ENCODE assay signal across 9 mouse cellular contexts in genomic region chr11:120822321-120822720, GRCm38 (mm10). TPM values are rescaled to one million over a fixed set of nuclear protein-coding genes. Genes with fewer than 3 reads are reported as not detected.
DNase-seq lines count a peak whose midpoint lies in the region; ATAC-seq lines count a peak whose summit lies in the region.
"Had no signal": no experiment of that assay in that cellular context is flagged by ENCODE, and none has a peak within 500 bp of the region (broad histone marks: within the 10 kb centered on the region; RNA-seq: fewer than 3 reads in every experiment).

No protein-coding gene starts in this region.

- 0 out of 2 replicates have a peak overlapping the region, but pooled peaks have one; percentile 95 for H3K27ac ChIP-seq in heart, embryonic 10.5 days
- no peak overlapping the region for H3K27ac ChIP-seq in liver, embryonic 11.5 days (ENCODE audit: low read depth, low read length)

- H3K9ac ChIP-seq in liver, embryonic 11.5 days (ENCODE audit: low read depth, low read length), result peak overlapping the region; percentile 89

- H3K9me3 ChIP-seq in heart, embryonic 10.5 days, result no peaks in the 10 kb centered on the region
- no peaks in the 10 kb centered on the region for H3K9me3 ChIP-seq in liver, embryonic 11.5 days (ENCODE audit: control insufficient read depth, low read length)

- peak overlapping the region; percentile 89 for H3K4me2 ChIP-seq in liver, embryonic 11.5 days

- ATAC-seq in liver, embryonic 11.5 days (replicated peaks; ENCODE audit: low FRiP score), result no peak
- ATAC-seq: Patski had no signal

- DNase-seq in heart, embryonic 10.5 days (ENCODE audit: low spot score), result no peak
- DNase-seq in heart, postnatal 25 days (ENCODE audit: low spot score), result no peak
- peak; percentile 4 for DNase-seq in urinary bladder, postnatal 14 days (ENCODE audit: low spot score)
- DNase-seq in urinary bladder, adult 18-20 months (ENCODE audit: low spot score in 2 of 2), result no peak
- DNase-seq in liver, embryonic 11.5 days (ENCODE audit: low spot score), result no peak
- no peak for DNase-seq in adrenal gland, postnatal 36 days
- no peak for DNase-seq in ovary, adult 18-20 months (ENCODE audit: low spot score)
- no peak for DNase-seq in left cerebral cortex, postnatal 4 days

- H3K4me1 ChIP-seq in heart, embryonic 10.5 days, result peaks cover 54% of the 10 kb centered on the region
- H3K4me1 ChIP-seq in liver, embryonic 11.5 days (replicated peaks; ENCODE audit: control insufficient read depth, insufficient read depth, low read length), result peaks cover 33% of the 10 kb centered on the region

- H3K36me3 ChIP-seq in heart, embryonic 10.5 days, result peaks cover 51% of the 10 kb centered on the region
- H3K36me3 ChIP-seq in liver, embryonic 11.5 days (ENCODE audit: control insufficient read depth, insufficient read depth, low read length), result peaks cover 49% of the 10 kb centered on the region

- H3K27me3 ChIP-seq in heart, embryonic 10.5 days (ENCODE audit: insufficient read depth, poor library complexity, severe bottlenecking), result no peaks in the 10 kb centered on the region
- H3K27me3 ChIP-seq in liver, embryonic 11.5 days (replicated peaks; ENCODE audit: control insufficient read depth, insufficient read depth, low read length), result no peaks in the 10 kb centered on the region
- H3K27me3 ChIP-seq: Patski had no signal

- H3K4me3 ChIP-seq in heart, embryonic 10.5 days, result peak overlapping the region; percentile 84
- H3K4me3 ChIP-seq in liver, embryonic 11.5 days (ENCODE audit: low read depth, low read length), result peak overlapping the region; percentile 81

- intact Hi-C loops in heart, postnatal 25 days (cut with DNase I), result no loop called here
- intact Hi-C loops in left cerebral cortex, postnatal 4 days (cut with DNase I), result no loop called here

- 71% methylated on average over 4 of the region's 4 CpGs for WGBS in heart, embryonic 10.5 days
- 70% methylated on average over 4 of the region's 4 CpGs for WGBS in liver, embryonic 11.5 days

RNA-seq across cellular contexts. Expression of gene Fasn, which starts 2.0 kb away (rescaled TPM):
- 55.2 and 74.9 TPM in 2 replicates for polyA plus RNA-seq in heart, embryonic 10.5 days (2016; fragmentation: Nextera tagmentation; extraction: Ambion mirVana)
- 10 to 100 TPM; 29.8 to 52.8 TPM for total RNA-seq in heart, postnatal 25 days (2021)
- polyA plus RNA-seq in liver, embryonic 11.5 days (2014; fragmentation: Nextera tagmentation; extraction: Ambion mirVana), result 71.3 and 80.0 TPM in 2 replicates
- total RNA-seq in adrenal gland, postnatal 36 days (2021), result 1,000 to 10,000 TPM; 1,954 to 2,603 TPM
- 100 to 1,000 TPM; 448 to 457 TPM for total RNA-seq in left cerebral cortex, postnatal 4 days (2021)

RNA-seq across cellular contexts. Expression of gene Dus1l, which starts 26.1 kb away (rescaled TPM):
- polyA plus RNA-seq in heart, embryonic 10.5 days (2016; fragmentation: Nextera tagmentation; extraction: Ambion mirVana), result 70.5 and 88.8 TPM in 2 replicates
- 10 to 100 TPM; 26.8 to 27.8 TPM for total RNA-seq in heart, postnatal 25 days (2021)
- 132 and 139 TPM in 2 replicates for polyA plus RNA-seq in liver, embryonic 11.5 days (2014; fragmentation: Nextera tagmentation; extraction: Ambion mirVana)
- 10 to 100 TPM; 57.2 to 59.6 TPM for total RNA-seq in adrenal gland, postnatal 36 days (2021)
- 10 to 100 TPM; 40.2 to 45.5 TPM for total RNA-seq in left cerebral cortex, postnatal 4 days (2021)

RNA-seq across cellular contexts. Expression of gene Gps1, which starts 38.2 kb away (rescaled TPM):
- 184 and 208 TPM in 2 replicates for polyA plus RNA-seq in heart, embryonic 10.5 days (2016; fragmentation: Nextera tagmentation; extraction: Ambion mirVana)
- 10 to 100 TPM; 52.2 to 57.0 TPM for total RNA-seq in heart, postnatal 25 days (2021)
- polyA plus RNA-seq in liver, embryonic 11.5 days (2014; fragmentation: Nextera tagmentation; extraction: Ambion mirVana), result 209 and 210 TPM in 2 replicates
- total RNA-seq in adrenal gland, postnatal 36 days (2021), result 100 to 1,000 TPM; 139 to 142 TPM
- 100 to 1,000 TPM; 142 to 154 TPM for total RNA-seq in left cerebral cortex, postnatal 4 days (2021)

RNA-seq across cellular contexts. Expression of gene Rfng, which starts 38.3 kb away (rescaled TPM):
- polyA plus RNA-seq in heart, embryonic 10.5 days (2016; fragmentation: Nextera tagmentation; extraction: Ambion mirVana), result 28.4 and 30.4 TPM in 2 replicates
- total RNA-seq in heart, postnatal 25 days (2021), result 10 to 100 TPM; 12.3 to 13.9 TPM
- 30.3 and 33.4 TPM in 2 replicates for polyA plus RNA-seq in liver, embryonic 11.5 days (2014; fragmentation: Nextera tagmentation; extraction: Ambion mirVana)
- 10 to 100 TPM; 19.2 to 19.7 TPM for total RNA-seq in adrenal gland, postnatal 36 days (2021)
- 10 to 100 TPM; 82.1 to 87.1 TPM for total RNA-seq in left cerebral cortex, postnatal 4 days (2021)

RNA-seq across cellular contexts. Expression of gene Hmga1b, which starts 59.7 kb away (rescaled TPM):
- polyA plus RNA-seq in heart, embryonic 10.5 days (2016; fragmentation: Nextera tagmentation; extraction: Ambion mirVana), result 6.4 and 7.7 TPM in 2 replicates
- 10 to 100 TPM; 21.2 to 40.2 TPM for total RNA-seq in heart, postnatal 25 days (2021)
- polyA plus RNA-seq in liver, embryonic 11.5 days (2014; fragmentation: Nextera tagmentation; extraction: Ambion mirVana), result 11.4 and 17.5 TPM in 2 replicates
- total RNA-seq in adrenal gland, postnatal 36 days (2021), result 10 to 100 TPM in 1 of 2 experiments, 1 to 10 TPM in 1; 6.0 to 13.1 TPM
- 10 to 100 TPM; 29.6 to 85.6 TPM for total RNA-seq in left cerebral cortex, postnatal 4 days (2021)

Comparison
In these comparisons a context has a peak if more than half of its experiments do, and no peak if none do; other contexts are left out.
1. RNA of gene Fasn, which starts 2.0 kb away (total RNA-seq): 1,954 to 2,603 TPM in adrenal gland, postnatal 36 days and 448 to 457 TPM in left cerebral cortex, postnatal 4 days; 29.8 to 52.8 TPM in heart, postnatal 25 days; every median in the first group is over 4 times any median in the second.